Mouse (Mus musculus) T-helper 17 cell (primary cell): ENCODE results near the gene Nusap1.
"Not testable (repeated sequence)": the region's sequence is repeated elsewhere in the genome, so short reads cannot be mapped to it uniquely, and the experiment has no call there.

Experiments
- in situ Hi-C, 2 experiments: fragments of 300-600 bp; cut with MboI, MseI; formaldehyde crosslinking; loops; 1 replicate in 1 of 2; 2 replicates in 1 of 2; pipeline ENCODE4 v1.15.1; 2025; ENCODE audit warnings: high pct_unique_total_duplicates in 2 of 2

The Nusap1 gene

DNA sequence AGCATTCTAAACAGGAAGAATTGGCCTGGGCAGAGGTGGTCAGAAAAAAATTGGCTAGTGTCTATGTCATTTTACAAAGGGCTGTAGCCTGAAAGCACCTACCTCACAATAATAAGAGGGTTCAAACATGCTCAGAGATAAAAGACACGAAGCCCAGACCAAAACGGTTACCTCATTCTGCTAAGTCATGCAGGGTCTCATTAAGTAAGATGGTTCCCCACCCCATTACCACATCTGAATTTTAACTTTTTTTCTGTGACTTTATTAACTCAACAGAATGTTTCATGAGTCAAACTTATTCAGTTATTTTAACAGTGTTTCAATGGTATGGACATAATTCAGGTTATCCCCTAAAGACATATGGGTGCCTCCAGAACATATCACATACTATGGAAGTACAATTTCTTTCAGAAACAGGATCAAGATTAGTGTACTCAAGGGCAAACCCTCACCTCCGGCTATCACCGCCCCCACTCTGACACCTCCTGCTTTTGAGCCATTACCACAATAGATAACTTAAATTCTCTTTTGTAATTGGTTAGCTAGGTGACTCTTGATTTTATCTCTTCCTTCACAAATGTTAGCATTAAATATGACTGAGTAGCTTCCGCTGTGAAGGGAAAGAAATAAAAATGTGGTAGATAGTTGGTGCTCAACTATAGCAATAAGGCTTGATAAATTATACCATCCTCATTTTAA is 23.3 kb downstream of the Nusap1 start:
- in situ Hi-C loops: loop anchor here in 1 of 2 experiments (5.0 kb wide), 1 partner anchor 86 kb away; no protein-coding TSS in a partner anchor

- in situ Hi-C loops: loop anchor here in 1 of 2 experiments (5.0 kb wide), 1 partner anchor 83 kb away; no protein-coding TSS in a partner anchor
These were observed 26.2 kb downstream of the Nusap1 start for GRCm38 (mm10) chr2:119644254-119644653.

GRCm38 (mm10) chr2:119662220-119663182 is 44.4 kb downstream of the Nusap1 start, which contains the start of gene Ndufaf1:
Gene Ndufaf1 (minus strand): TSS chr2:119662827.
- in situ Hi-C loops: no loop called here

DNA sequence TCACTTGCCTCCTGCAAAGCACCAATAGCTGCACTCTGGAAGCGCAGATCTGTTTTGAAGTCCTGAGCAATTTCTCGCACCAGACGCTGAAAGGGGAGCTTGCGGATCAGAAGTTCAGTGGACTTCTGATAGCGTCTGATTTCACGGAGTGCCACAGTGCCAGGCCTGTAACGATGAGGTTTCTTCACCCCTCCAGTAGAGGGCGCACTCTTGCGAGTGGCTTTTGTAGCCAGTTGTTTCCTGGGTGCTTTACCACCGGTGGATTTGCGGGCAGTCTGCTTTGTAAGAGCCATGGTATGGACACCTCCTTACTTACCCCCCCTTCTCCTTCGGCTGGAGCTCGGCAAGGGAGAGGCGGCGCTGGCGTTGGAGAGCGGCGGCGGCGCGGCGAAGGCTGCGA is 47.6 kb downstream of the Nusap1 start:
- in situ Hi-C loops: not testable (repeated sequence)

- in situ Hi-C loops: no loop called here
These were observed 50.9 kb downstream of the Nusap1 start for GRCm38 (mm10) chr2:119669010-119669409.

- in situ Hi-C loops: loop anchor here in 1 of 2 experiments (5.0 kb wide), 1 partner anchor 78 kb away; no protein-coding TSS in a partner anchor
These were observed 56.6 kb downstream of the Nusap1 start, which contains the start of gene Rtf1 for GRCm38 (mm10) chr2:119674525-119675214. Gene Rtf1 (plus strand): TSS chr2:119675068.

DNA sequence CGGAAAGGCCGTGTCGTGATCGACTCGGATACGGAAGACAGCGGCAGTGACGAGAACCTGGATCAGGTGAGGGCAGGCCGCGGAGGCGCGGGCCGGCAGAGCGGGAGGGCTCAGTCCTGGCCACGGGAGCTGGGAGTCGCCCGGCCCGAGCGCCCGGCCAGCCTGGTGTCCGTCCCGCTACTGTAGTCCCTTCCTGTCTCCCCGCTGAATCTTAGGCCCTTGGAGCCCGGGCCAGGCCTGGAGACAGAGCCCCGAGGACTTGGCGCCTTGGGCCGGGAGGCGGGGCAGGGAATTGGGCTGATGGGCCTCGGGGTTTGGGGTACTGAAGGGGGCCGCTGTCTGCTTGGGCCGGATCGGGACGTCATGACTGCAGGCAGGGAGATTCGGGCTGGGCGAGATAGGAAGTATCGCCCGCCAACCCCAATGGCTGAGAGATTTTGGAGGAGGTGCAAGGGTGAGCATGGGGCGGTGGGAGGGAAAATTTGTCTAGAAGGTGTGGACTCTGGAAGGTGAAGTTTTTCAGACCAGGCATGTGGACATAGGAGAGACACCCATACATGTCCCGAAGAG is 57.2 kb downstream of the Nusap1 start:
- in situ Hi-C loops: loop anchor here in 1 of 2 experiments (5.0 kb wide), 1 partner anchor 77 kb away; no protein-coding TSS in a partner anchor

DNA sequence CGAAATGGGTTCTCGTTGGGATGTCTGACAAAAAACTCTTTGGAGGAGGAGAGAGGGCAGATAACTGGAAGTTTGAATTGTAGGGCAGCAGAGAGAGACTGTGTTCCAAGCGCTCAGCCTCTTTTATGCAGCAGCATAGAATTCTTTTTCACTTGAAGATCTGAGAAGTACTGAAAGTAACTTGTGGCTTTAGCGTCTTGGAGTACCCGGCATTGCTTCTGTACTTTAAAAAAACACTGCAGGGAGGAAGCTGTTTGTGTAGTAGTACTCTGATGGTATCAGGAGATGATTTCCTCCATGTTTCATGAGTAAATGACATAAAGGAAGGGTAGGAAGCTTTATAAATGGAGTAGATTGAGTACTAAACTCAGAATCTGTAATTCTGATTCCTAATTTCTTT is 57.7 kb downstream of the Nusap1 start:
- in situ Hi-C loops: loop anchor here in 1 of 2 experiments (5.0 kb wide), 1 partner anchor 76 kb away; no protein-coding TSS in a partner anchor

DNA sequence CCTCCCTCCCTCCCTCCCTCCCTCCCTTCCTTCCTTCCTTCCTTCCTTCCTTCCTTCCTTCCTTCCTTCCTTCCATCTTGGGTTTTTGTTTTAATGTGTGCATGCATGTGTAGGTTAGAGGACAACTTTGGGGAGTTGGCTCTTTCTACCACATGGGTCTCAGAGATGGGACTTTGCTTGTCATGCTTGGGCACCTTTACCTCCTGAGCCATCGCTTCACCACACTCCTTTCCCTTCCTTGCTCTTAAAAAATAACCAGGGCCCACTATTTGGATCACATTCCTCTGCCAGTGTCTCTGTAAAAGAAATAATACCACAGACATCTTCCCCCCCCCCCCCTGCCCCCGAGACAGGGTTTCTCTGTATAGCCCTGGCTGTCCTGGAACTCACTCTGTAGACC is 65.6 kb downstream of the Nusap1 start:
- in situ Hi-C loops: no loop called here

DNA sequence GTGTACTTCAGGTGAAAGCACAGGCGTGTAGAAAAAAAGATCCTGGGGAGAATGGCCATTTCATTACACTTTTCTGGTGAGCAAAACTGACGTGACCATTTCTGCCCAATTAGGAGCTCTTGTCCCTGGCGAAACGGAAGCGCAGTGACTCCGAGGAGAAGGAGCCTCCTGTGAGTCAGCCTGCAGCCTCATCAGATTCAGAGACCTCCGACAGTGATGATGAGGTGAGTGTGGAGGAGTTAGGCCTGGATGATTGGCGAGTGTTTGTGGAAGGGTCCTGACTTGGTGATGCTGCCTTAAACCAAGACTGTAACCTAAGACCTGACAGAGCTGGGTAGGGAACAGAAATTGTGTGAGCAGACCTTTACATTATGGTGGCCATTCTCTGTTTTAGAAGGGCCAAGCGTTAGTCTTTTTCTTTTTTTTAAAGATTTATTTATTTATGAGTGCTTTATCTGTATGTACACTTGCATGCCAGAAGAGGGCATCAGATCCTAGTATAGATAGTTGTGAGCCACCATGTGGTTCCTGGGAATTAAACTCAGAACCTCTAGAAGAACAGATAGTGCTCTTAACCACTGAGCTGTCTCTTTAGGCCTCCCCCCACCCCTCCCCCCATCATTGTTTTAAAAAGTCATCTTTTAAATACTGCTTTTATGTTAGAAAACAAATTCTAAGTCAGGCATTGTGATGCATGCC is 74.1 kb downstream of the Nusap1 start:
- in situ Hi-C loops: no loop called here

DNA sequence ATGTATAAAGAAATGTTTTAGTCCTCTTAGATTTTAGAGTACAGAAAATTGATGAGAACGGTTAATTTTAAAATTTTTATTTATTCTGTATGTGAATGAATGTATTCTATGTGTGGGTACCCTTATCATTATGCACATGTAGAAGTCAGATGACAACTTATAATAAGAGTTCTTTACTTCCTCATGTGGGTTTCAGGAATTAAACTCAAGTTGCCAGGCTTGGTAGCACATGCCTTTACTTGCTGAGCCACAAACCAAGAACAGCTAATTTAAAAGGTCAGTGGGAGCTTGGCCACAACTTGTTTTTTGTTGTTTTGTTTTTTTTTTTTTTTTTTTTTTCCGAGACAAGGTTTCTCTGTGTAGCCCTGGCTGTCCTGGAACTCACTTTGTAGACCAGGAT is 76.7 kb downstream of the Nusap1 start:
- in situ Hi-C loops: no loop called here

DNA sequence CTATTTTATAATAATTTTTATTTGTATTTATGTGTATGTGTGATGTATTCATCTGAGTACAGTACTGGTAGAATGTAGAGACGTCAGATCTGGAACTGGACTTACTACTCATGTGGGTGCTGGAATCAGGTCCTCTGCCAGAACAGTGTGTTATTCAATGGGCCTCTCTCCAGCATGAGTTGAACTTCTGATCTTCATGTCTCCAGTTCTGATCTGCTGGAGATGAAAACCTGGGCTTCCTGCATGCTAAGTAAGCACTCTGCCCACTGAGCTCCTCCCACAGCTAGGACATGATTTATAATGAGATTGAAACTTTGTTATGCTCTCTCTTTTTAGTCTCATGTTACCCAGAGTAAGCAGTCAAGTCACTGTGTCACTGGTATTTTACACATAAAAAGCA is 78.0 kb downstream of the Nusap1 start:
- in situ Hi-C loops: no loop called here

DNA sequence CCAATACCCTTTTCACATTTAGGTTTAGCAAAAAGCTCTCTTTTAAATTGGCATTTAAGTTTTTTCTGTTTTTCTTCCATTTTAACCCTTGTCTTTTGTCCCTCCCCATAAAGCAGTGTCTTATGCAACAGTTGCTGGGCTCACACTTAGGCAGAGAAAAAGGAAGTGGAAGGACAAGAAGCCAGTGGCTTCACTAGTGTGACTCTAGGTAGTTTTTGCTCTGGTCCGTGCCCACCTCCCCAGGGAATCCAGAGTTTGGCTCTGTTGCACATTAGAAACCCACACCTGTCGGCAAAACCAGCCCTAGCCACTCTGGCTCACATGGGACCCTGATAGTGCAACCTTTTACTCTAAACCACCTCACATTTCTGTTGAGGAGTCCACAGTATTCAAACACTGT is 80.4 kb downstream of the Nusap1 start:
- in situ Hi-C loops: no loop called here

- in situ Hi-C loops: no loop called here
These were observed 81.9 kb downstream of the Nusap1 start for GRCm38 (mm10) chr2:119699962-119700361.
